Mouse (Mus musculus) CH12.LX (cell line): ENCODE measurements around the gene CK137956. TPM values are rescaled to one million over a fixed set of nuclear protein-coding genes. Genes with fewer than 3 reads are reported as not detected.

ENCODE experiments used
- DNase-seq: peaks from one replicate; pipeline ENCODE4 v3.0.0-alpha.2; 2013; ENCODE audit errors: extremely low read depth
- H3K27ac ChIP-seq: 2 replicates; pipeline ENCODE4 v1.5.1; 2012; ENCODE audit warnings: low read depth, mild to moderate bottlenecking, control low read depth, moderate library complexity; ENCODE audit not compliant: insufficient read depth
- H3K27me3 ChIP-seq: replicated peaks from 2 replicates; pipeline ENCODE3; 2012; ENCODE audit warnings: inconsistent platforms
- H3K36me3 ChIP-seq, 2 experiments: replicated peaks in 1 of 2; 2 replicates each; pipeline versions ENCODE3 to v1.6.1; 2012; ENCODE audit warnings: inconsistent platforms in 1 of 2, low read length in 1 of 2, mild to moderate bottlenecking in 1 of 2, mixed read lengths in 1 of 2, moderate library complexity in 1 of 2; ENCODE audit not compliant: control insufficient read depth in 1 of 2, insufficient read depth in 1 of 2
- H3K4me1 ChIP-seq, 2 experiments: 2 replicates each; pipeline ENCODE4 v1.6.1; 2012; ENCODE audit warnings: inconsistent platforms in 1 of 2, moderate library complexity in 1 of 2; ENCODE audit not compliant: insufficient read depth in 2 of 2, control insufficient read depth in 1 of 2
- H3K4me2 ChIP-seq: 2 replicates; pipeline ENCODE4 v1.6.1; 2012; ENCODE audit warnings: low read depth, mild to moderate bottlenecking, control low read depth; ENCODE audit not compliant: poor library complexity, insufficient read depth, severe bottlenecking
- H3K4me3 ChIP-seq, 3 experiments: fragments of 150-350 bp in 1 of 3; sonication (generic) in 1 of 3; replicated peaks in 1 of 3; 2 replicates each; pipeline versions ENCODE3 to v1.5.1; 2011 to 2012; ENCODE audit warnings: low read depth in 2 of 3, low read length in 2 of 3, mild to moderate bottlenecking in 2 of 3, moderate library complexity in 2 of 3, control low read depth in 1 of 3, improper control_type of control experiment in 1 of 3, inconsistent platforms in 1 of 3, mixed read lengths in 1 of 3; ENCODE audit not compliant: poor library complexity in 1 of 3
- H3K79me2 ChIP-seq: replicated peaks from 2 replicates; pipeline ENCODE4 v1.6.1; 2012; ENCODE audit warnings: mild to moderate bottlenecking, moderate library complexity; ENCODE audit not compliant: control insufficient read depth, poor library complexity, insufficient read depth, severe bottlenecking; ENCODE audit errors: extremely low read depth
- H3K9ac ChIP-seq: 2 replicates; pipeline ENCODE4 v1.6.1; 2012; ENCODE audit warnings: low read depth, mild to moderate bottlenecking, control low read depth, moderate library complexity; ENCODE audit not compliant: insufficient read depth
- H3K9me3 ChIP-seq: replicated peaks from 2 replicates; pipeline ENCODE3; 2012; ENCODE audit warnings: low read length, inconsistent platforms, mixed read lengths
- BHLHE40 ChIP-seq: IDR thresholded peaks from 2 replicates; pipeline ENCODE4 v1.6.1; 2011; ENCODE audit warnings: mild to moderate bottlenecking, low read depth, low read length, improper control_type of control experiment
- CHD2 ChIP-seq: IDR thresholded peaks from 2 replicates; pipeline ENCODE4 v1.6.1; 2011; ENCODE audit warnings: low read length, improper control_type of control experiment
- E2F4 ChIP-seq: IDR thresholded peaks from 2 replicates; pipeline ENCODE4 v1.6.1; 2011; ENCODE audit warnings: low read depth, low read length, improper control_type of control experiment; ENCODE audit not compliant: insufficient replicate concordance
- ELF1 ChIP-seq: IDR thresholded peaks from 2 replicates; pipeline ENCODE4 v1.6.1; 2014; ENCODE audit warnings: low read depth, mild to moderate bottlenecking, inconsistent platforms, low read length, improper control_type of control experiment
- EP300 ChIP-seq: IDR thresholded peaks from 2 replicates; pipeline ENCODE4 v1.6.1; 2011; ENCODE audit warnings: low read length, improper control_type of control experiment
- GABPA ChIP-seq: IDR thresholded peaks from 2 replicates; pipeline ENCODE4 v1.6.1; 2012; ENCODE audit warnings: low read depth, low read length, improper control_type of control experiment, inconsistent platforms; ENCODE audit not compliant: insufficient replicate concordance
- HCFC1 ChIP-seq: IDR thresholded peaks from 2 replicates; pipeline ENCODE4 v1.6.1; 2012; ENCODE audit warnings: low read depth, mild to moderate bottlenecking, inconsistent platforms, low read length, improper control_type of control experiment
- JUN ChIP-seq: IDR thresholded peaks from 2 replicates; pipeline ENCODE4 v1.6.1; 2011; ENCODE audit warnings: low read depth, mild to moderate bottlenecking, low read length, improper control_type of control experiment, moderate library complexity; ENCODE audit not compliant: insufficient read depth
- KAT2A ChIP-seq: IDR thresholded peaks from 2 replicates; pipeline ENCODE4 v1.6.1; 2012; ENCODE audit warnings: low read length, improper control_type of control experiment, inconsistent platforms; ENCODE audit not compliant: insufficient replicate concordance
- MAFK ChIP-seq: IDR thresholded peaks from 2 replicates; pipeline ENCODE4 v1.6.1; 2011; ENCODE audit warnings: low read length, improper control_type of control experiment; ENCODE audit not compliant: insufficient replicate concordance
- MAX ChIP-seq: IDR thresholded peaks from 2 replicates; pipeline ENCODE4 v1.6.1; 2011; ENCODE audit warnings: low read length, improper control_type of control experiment
- MAZ ChIP-seq: IDR thresholded peaks from 2 replicates; pipeline ENCODE4 v1.6.1; 2012; ENCODE audit warnings: low read depth, mild to moderate bottlenecking, inconsistent platforms, low read length, improper control_type of control experiment, moderate library complexity
- MEF2A ChIP-seq: IDR thresholded peaks from 2 replicates; pipeline ENCODE4 v1.6.1; 2014; ENCODE audit warnings: low read depth, mild to moderate bottlenecking, inconsistent platforms, low read length, improper control_type of control experiment, borderline replicate concordance
- MXI1 ChIP-seq: IDR thresholded peaks from 2 replicates; pipeline ENCODE4 v1.6.1; 2011; ENCODE audit warnings: mild to moderate bottlenecking, low read depth, low read length, improper control_type of control experiment
- MYC ChIP-seq: IDR thresholded peaks from 2 replicates; pipeline ENCODE4 v1.6.1; 2011; ENCODE audit warnings: low read depth, mild to moderate bottlenecking, improper control_type of control experiment, low read length
- NRF1 ChIP-seq: IDR thresholded peaks from 2 replicates; pipeline ENCODE4 v1.6.1; 2014; ENCODE audit warnings: low read depth, mild to moderate bottlenecking, inconsistent platforms, low read length, improper control_type of control experiment, moderate library complexity
- PAX5 ChIP-seq: IDR thresholded peaks from 2 replicates; pipeline ENCODE4 v1.6.1; 2012; ENCODE audit warnings: low read length, inconsistent platforms, mixed read lengths
- POLR2AphosphoS2 ChIP-seq: IDR thresholded peaks from 2 replicates; pipeline ENCODE4 v1.6.1; 2011; ENCODE audit warnings: low read depth, low read length, improper control_type of control experiment
- RCOR1 ChIP-seq: conservative IDR thresholded peaks from 2 replicates; pipeline ENCODE4 v1.6.1; 2012; ENCODE audit warnings: low read depth, mild to moderate bottlenecking, inconsistent platforms, low read length, improper control_type of control experiment
- SIN3A ChIP-seq: IDR thresholded peaks from 2 replicates; pipeline ENCODE4 v1.6.1; 2012; ENCODE audit warnings: low read length, improper control_type of control experiment, inconsistent platforms
- TCF12 ChIP-seq: IDR thresholded peaks from 2 replicates; pipeline ENCODE4 v1.6.1; 2014; ENCODE audit warnings: low read depth, mild to moderate bottlenecking, inconsistent platforms, low read length, improper control_type of control experiment
- dilution Hi-C: fragments of 300-500 bp; cut with MboI; formaldehyde crosslinking; loops from 2 replicates; pipeline ENCODE4 v1.14.3; 2020; ENCODE audit warnings: low sequenced_read_pairs; ENCODE audit not compliant: extremely low pct_unique_long_range_greater_than_20kb, extremely low pct_ligation_motif_present
- in situ Hi-C: fragments of 300-500 bp; cut with MboI; formaldehyde crosslinking; loops from 3 replicates; pipeline ENCODE4 v1.14.3; 2019; ENCODE audit warnings: low sequenced_read_pairs, low pct_ligation_motif_present, low pct_unique_long_range_greater_than_20kb, mixed read lengths
- polyA plus RNA-seq: library from polyadenylated mRNA; unstranded; fragments of >175 nt; gene quantifications from 2 replicates; pipeline ENCODE4 v1.2.1, GENCODE M21; 2012; ENCODE audit warnings: low read depth; ENCODE audit not compliant: insufficient read length
- total RNA-seq, 2 experiments: library from RNA; depleted of rRNA; stranded (reverse); fragments of 300-350 nt in 1 of 2; fragments of >200 nt in 1 of 2; gene quantifications; 2 replicates each; pipeline ENCODE4 v1.2.3; 2012 to 2014

CK137956 gene
- total and polyA plus RNA-seq, 3 experiments: not detected

DNA sequence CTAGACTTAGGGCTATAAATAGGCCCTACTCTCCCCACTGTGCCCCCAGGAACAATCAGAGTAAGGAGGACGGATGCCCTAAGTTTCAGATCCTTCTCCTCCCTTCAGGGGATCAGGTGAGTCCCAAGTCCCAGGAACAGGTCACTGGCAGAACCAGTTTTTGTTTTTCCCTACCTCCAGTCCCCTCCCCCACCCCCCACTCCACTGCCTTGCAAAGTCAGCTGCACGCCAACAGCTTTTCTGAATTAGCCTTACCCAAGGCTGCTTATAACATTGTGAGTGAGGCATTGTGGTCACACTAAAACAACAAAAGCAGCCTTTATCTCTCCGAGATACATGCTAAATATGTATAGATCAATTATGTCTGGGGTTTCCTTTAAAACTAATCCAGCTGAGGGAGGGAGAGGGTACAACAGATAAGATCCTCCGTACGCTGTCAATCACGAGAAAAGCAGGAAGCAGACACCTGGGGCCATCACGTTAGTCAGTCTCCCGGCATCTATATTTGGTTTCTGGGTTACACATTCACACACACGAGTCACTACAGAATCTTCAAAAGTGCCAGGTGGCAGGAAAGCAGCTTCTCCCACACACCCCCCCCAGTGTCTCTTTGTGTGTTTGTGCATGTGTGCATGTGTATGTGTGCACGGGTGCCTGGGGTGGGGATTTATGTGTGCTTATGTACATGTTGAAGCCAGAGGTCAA, 17.6 kb downstream of the CK137956 start:
- no peak for TF ChIP-seq MAFK
- no peak for TF ChIP-seq BHLHE40
- TF ChIP-seq JUN: no peak
- no peak for TF ChIP-seq POLR2AphosphoS2
- no peak for TF ChIP-seq MYC
- no peak for TF ChIP-seq MXI1
- TF ChIP-seq GABPA: no peak
- no peak for TF ChIP-seq SIN3A
- TF ChIP-seq MEF2A: no peak
- TF ChIP-seq ELF1: no peak
- no peak for TF ChIP-seq KAT2A
- no peak for TF ChIP-seq HCFC1
- TF ChIP-seq MAZ: no peak
- no peak overlapping the region for H3K4me3 ChIP-seq

DNA sequence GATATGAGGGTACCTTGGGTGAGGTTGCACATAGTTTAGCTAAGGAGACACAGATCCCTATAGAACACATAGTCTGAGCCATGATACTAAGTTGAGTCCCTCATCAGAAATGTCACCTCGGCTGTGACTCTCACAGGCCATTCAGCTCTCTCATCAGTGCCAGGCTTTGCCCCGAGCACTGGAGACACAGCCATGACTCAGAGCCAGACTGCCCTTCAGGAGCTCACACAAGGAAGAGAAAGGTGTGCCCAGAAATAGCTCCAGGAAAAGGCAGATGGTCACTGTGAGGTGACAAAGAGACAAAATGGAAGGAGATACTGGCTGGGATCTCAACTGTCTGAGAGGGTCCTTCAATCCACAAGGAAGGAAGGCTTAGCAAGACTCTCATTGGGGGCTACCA, 23.1 kb downstream of the CK137956 start:
- Histone ChIP-seq H3K27me3 (no peaks in the 10 kb centered on the region), H3K4me3 (no peak overlapping the region), H3K9me3 (peaks cover 93% of the 10 kb centered on the region), H3K4me1 (no peaks in the 10 kb centered on the region), H3K4me2 (no peak overlapping the region), H3K9ac (no peak overlapping the region), H3K79me2 (no peaks in the 10 kb centered on the region), H3K27ac (no peak overlapping the region), H3K36me3 (no peaks in the 10 kb centered on the region)
- TF ChIP-seq TCF12: no peak
- TF ChIP-seq CHD2: no peak
- no peak for TF ChIP-seq MAX
- no peak for TF ChIP-seq NRF1
- TF ChIP-seq EP300: no peak
- no peak for TF ChIP-seq PAX5
- TF ChIP-seq MAFK: no peak
- TF ChIP-seq E2F4: no peak
- TF ChIP-seq BHLHE40: no peak
- TF ChIP-seq RCOR1: no peak
- no peak for TF ChIP-seq POLR2AphosphoS2
- TF ChIP-seq GABPA: no peak
- dilution Hi-C loops: no loop called here
- DNase-seq: no peak
- in situ Hi-C loops: no loop called here

More for the DNA sequence above, 17.6 kb downstream of the CK137956 start:
- no peaks in the 10 kb centered on the region for H3K79me2 ChIP-seq
- no peak overlapping the region for H3K4me2 ChIP-seq
- no peaks in the 10 kb centered on the region for H3K36me3 ChIP-seq
- DNase-seq: no peak
- dilution Hi-C loops: no loop called here
- H3K9me3 ChIP-seq: peaks cover 98% of the 10 kb centered on the region
- in situ Hi-C loops: no loop called here
- H3K27ac ChIP-seq: no peak overlapping the region
- H3K4me1 ChIP-seq: no peaks in the 10 kb centered on the region
- no peak overlapping the region for H3K9ac ChIP-seq
- H3K27me3 ChIP-seq: no peaks in the 10 kb centered on the region
